Mouse (Mus musculus) small intestine, adult 2 months (tissue): Measurements from ENCODE around the gene Slc38a3. TPM values are rescaled to one million over a fixed set of nuclear protein-coding genes. Genes with fewer than 3 reads are reported as not detected.

ENCODE experiments used
- H3K27ac ChIP-seq: fragments of 200-500 bp; 2 replicates; pipeline ENCODE4 v1.5.1; 2012; ENCODE audit warnings: low read depth, low read length, control low read depth, inconsistent platforms; ENCODE audit not compliant: insufficient read depth
- H3K27me3 ChIP-seq: fragments of 200-500 bp; 2 replicates; pipeline ENCODE4 v1.6.1; 2012; ENCODE audit warnings: mild to moderate bottlenecking, moderate library complexity, low read length, inconsistent platforms; ENCODE audit not compliant: control insufficient read depth, insufficient read depth
- H3K36me3 ChIP-seq: fragments of 200-500 bp; 2 replicates; pipeline ENCODE4 v1.6.1; 2012; ENCODE audit warnings: mild to moderate bottlenecking, low read length, control low read depth, inconsistent platforms; ENCODE audit not compliant: control insufficient read depth, insufficient read depth
- H3K4me1 ChIP-seq: fragments of 200-500 bp; 2 replicates; pipeline ENCODE4 v1.6.1; 2012; ENCODE audit warnings: low read length, inconsistent platforms, mixed read lengths; ENCODE audit not compliant: control insufficient read depth, insufficient read depth, insufficient read length
- H3K4me3 ChIP-seq: fragments of 200-500 bp; 2 replicates; pipeline ENCODE4 v1.5.1; 2012; ENCODE audit warnings: low read depth, mild to moderate bottlenecking, control low read depth, inconsistent platforms, low read length, moderate library complexity
- CTCF ChIP-seq: fragments of 200-500 bp; IDR thresholded peaks from 2 replicates; pipeline ENCODE4 v1.5.1; 2012; ENCODE audit warnings: low read depth, mild to moderate bottlenecking, control low read depth, inconsistent platforms, low read length, moderate library complexity, mixed read lengths; ENCODE audit not compliant: insufficient replicate concordance, insufficient read length; ENCODE audit errors: extremely low read depth
- POLR2A ChIP-seq: fragments of 200-500 bp; IDR thresholded peaks from 2 replicates; pipeline ENCODE4 v1.6.1; 2012; ENCODE audit warnings: low read depth, mild to moderate bottlenecking, control low read depth, inconsistent platforms, low read length, moderate library complexity
- WGBS: fragments of 180-500 bp; shearing (Covaris S2); methylation state at CpG from one replicate; pipeline ENCODE4 v1.1.7; 2018; 5-methylcytosine and 5-hydroxymethylcytosine counted together
- polyA plus RNA-seq: library from polyadenylated mRNA; depleted of rRNA; stranded (reverse); fragments of >200 nt; gene quantifications from 2 replicates; pipeline ENCODE4 v1.2.3, GENCODE M21; 2012

Slc38a3 gene
- polyA plus RNA-seq, 1 experiment, result 2.8 TPM

GRCm38 (mm10) chr9:107708439-107709095 is 39.2 kb upstream of the Slc38a3 start:
- Histone ChIP-seq H3K36me3 (no peaks in the 10 kb centered on the region), H3K27ac (no peak overlapping the region), H3K27me3 (peaks cover 15% of the 10 kb centered on the region), H3K4me1 (peaks cover 8% of the 10 kb centered on the region), H3K4me3 (peak overlapping the region; percentile 72)
- 16% methylated on average over 21 of the region's 21 CpGs for WGBS
- TF ChIP-seq CTCF (no peak), POLR2A (no peak)

DNA sequence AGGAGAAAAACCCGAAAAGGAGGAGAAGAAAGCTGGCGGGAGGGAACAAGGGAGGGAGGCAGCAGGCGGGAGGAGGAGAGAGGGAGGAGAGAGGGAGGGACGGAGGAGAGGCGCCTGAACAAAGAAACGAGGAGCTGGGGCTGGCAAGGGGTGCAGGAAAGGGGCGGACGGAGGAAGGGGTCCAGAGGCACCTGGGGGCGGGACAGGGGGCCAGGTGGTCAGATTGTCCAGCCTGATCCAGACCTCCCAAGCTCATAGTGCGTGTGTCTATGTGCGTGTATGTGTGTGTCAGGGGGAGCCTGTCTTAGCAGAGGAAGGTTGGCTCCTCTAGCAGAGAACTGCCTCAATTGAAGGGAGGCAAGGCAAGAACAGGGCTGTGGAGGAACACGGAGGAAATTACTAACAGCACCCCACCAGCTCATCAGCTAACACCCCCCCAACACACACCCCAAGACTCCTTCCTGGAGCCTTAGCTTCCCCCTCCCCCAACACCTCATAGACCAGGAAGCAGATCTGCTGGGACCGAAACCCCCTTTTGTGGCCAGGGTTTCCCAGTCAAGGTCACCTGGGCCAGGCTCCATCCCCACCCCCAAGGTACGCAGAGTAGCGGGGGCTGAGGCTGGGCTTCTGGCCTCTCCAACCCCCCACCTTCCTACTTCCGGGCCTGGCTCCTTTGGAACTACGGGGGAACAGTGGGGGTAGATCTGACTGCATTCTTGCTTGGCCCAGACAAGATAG is 38.5 kb upstream of the Slc38a3 start:
- Histone ChIP-seq H3K27ac (no peak overlapping the region), H3K4me1 (peaks cover 8% of the 10 kb centered on the region), H3K4me3 (peak overlapping the region; percentile 72), H3K27me3 (peaks cover 15% of the 10 kb centered on the region), H3K36me3 (no peaks in the 10 kb centered on the region)
- TF ChIP-seq CTCF (no peak), POLR2A (no peak)
- WGBS, result 10% methylated on average over 17 of the region's 17 CpGs

DNA sequence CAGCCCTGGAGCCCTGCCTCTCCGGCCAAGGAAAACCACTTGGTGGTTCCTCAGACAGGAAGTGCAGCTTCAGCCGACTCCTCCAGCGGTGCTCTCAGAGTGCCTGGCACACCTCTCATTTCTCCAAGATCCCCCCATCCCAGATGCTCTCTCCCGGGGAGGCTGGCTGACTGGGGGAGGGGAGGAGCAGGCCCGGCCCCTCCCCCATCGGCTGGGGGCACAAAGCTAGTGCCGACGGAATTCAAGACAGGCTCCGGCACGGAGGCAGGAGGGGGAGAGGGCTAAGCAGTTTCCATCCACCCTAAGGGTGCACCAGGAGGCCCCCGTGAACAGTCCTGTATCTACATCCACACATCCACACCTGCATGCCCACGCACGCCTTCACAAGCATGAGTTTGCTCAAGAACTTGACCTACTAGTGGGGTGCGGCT is 37.5 kb upstream of the Slc38a3 start:
- Histone ChIP-seq H3K4me1 (peaks cover 9% of the 10 kb centered on the region), H3K36me3 (no peaks in the 10 kb centered on the region), H3K27me3 (peaks cover 15% of the 10 kb centered on the region), H3K4me3 (peak overlapping the region; percentile 14; the same call in 1 of the 2 replicates), H3K27ac (no peak overlapping the region)
- TF ChIP-seq POLR2A, result no peak
- TF ChIP-seq CTCF, result no peak
- 50% methylated on average over 14 of the region's 14 CpGs for WGBS

DNA sequence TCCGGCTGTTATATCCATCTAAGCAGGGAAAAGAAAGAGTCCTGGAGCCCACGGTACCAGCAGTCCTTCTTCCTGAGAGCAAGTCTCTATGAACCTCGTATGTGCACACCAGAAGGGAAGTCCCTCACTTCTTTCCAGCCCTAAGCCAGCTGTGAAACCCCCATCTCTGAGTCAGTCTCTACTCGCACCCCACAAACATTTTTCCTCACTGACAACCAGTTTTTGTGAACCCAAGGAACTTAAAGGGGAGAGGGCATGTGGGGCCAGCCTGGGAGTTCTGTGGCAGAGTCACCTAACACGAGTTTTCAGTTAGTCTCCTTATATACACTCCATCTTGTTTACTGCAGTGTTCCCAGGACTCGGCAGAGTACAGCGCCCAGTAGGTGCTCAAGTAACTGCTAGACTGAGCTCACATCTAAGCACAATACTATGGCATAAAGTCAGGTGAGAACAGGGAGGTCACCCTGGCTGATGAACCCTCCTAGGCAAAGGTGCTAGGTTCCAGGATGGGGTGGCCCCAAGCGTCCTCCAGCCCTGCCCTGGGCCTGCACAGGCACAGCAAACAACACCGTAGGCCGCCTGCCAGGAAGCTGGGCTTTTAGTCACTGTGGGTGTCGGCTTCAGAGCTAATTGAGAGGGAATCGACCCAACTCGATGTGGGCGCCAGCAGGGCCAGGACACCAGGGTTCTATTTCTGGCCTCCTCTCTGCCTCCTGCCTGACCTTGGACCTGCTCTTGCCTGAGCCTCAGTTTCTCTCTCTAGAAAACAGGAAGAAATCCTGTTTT is 34.2 kb upstream of the Slc38a3 start:
- WGBS, result 55% methylated on average over 14 of the region's 14 CpGs
- H3K27me3 ChIP-seq, result peaks cover 7% of the 10 kb centered on the region
- no peak for TF ChIP-seq CTCF
- no peak for TF ChIP-seq POLR2A
- H3K27ac ChIP-seq, result no peak overlapping the region
- H3K36me3 ChIP-seq, result no peaks in the 10 kb centered on the region
- H3K4me1 ChIP-seq, result peaks cover 16% of the 10 kb centered on the region
- no peak overlapping the region for H3K4me3 ChIP-seq

- Histone ChIP-seq H3K4me1 (peaks cover 16% of the 10 kb centered on the region), H3K36me3 (no peaks in the 10 kb centered on the region), H3K4me3 (no peak overlapping the region), H3K27ac (no peak overlapping the region), H3K27me3 (no peaks in the 10 kb centered on the region; the same call in 1 of the 2 replicates)
- TF ChIP-seq POLR2A, result no peak
- TF ChIP-seq CTCF, result no peak
- WGBS, result 74% methylated on average over 3 of the region's 3 CpGs
Observed at GRCm38 (mm10) chr9:107702606-107703185, 33.4 kb upstream of the Slc38a3 start.

- no peak overlapping the region for H3K27ac ChIP-seq
- no peaks in the 10 kb centered on the region for H3K36me3 ChIP-seq
- peaks cover 16% of the 10 kb centered on the region for H3K4me1 ChIP-seq
- TF ChIP-seq POLR2A (no peak), CTCF (no peak)
- H3K4me3 ChIP-seq, result no peak overlapping the region
- no peaks in the 10 kb centered on the region for H3K27me3 ChIP-seq
- WGBS, result 11% methylated on average over 12 of the region's 12 CpGs
Observed at GRCm38 (mm10) chr9:107701594-107701993, 32.3 kb upstream of the Slc38a3 start.

- Histone ChIP-seq H3K36me3 (no peaks in the 10 kb centered on the region), H3K4me3 (no peak overlapping the region), H3K27ac (0 out of 2 replicates have a peak overlapping the region, but pooled peaks have one; percentile 39), H3K27me3 (no peaks in the 10 kb centered on the region), H3K4me1 (peaks cover 16% of the 10 kb centered on the region)
- TF ChIP-seq POLR2A (no peak), CTCF (no peak)
- WGBS, result 82% methylated on average over 6 of the region's 6 CpGs
Observed at GRCm38 (mm10) chr9:107700114-107700571, 30.8 kb upstream of the Slc38a3 start.
